In genomic region chr2:38619777-38620176, GRCm38 (mm10) we compare ENCODE assay signal across 21 mouse cellular contexts. TPM values are rescaled to one million over a fixed set of nuclear protein-coding genes. Genes with fewer than 3 reads are reported as not detected.
DNase-seq lines count a peak whose midpoint lies in the region; ATAC-seq and TF ChIP-seq lines count a peak whose summit lies in the region.
"Had no signal": no experiment of that assay in that cellular context is flagged by ENCODE, and none has a peak within 500 bp of the region (broad histone marks: within the 10 kb centered on the region; RNA-seq: fewer than 3 reads in every experiment).

No protein-coding gene starts in this region.

- H3K4me1 ChIP-seq in cerebellum, adult 2 months (ENCODE audit: control insufficient read depth, insufficient read depth, low read length) = peaks cover 19% of the 10 kb centered on the region; the same call in 1 of the 2 replicates
- H3K4me1 ChIP-seq in forebrain, embryonic 11.5 days (replicated peaks; ENCODE audit: control insufficient read depth, insufficient read depth, low read length) = peaks cover 14% of the 10 kb centered on the region

- TF ChIP-seq POLR2A in cerebellum, adult 2 months (IDR thresholded peaks at IDR 0.05; ENCODE audit: borderline replicate concordance, insufficient read depth, low read length) = no peak

- H3K9me3 ChIP-seq in forebrain, embryonic 11.5 days (ENCODE audit: control insufficient read depth, low read length) = no peaks in the 10 kb centered on the region
- H3K9me3 ChIP-seq: embryonic facial prominence, embryonic 15.5 days; forebrain, embryonic 10.5 days; forebrain, embryonic 15.5 days had no signal

- no peak overlapping the region for H3K27ac ChIP-seq in cerebellum, adult 2 months (ENCODE audit: insufficient read depth, low read length)
- H3K27ac ChIP-seq in forebrain, embryonic 11.5 days (ENCODE audit: low read depth, low read length) = no peak overlapping the region
- H3K27ac ChIP-seq: embryonic facial prominence, embryonic 15.5 days; forebrain, embryonic 10.5 days; forebrain, embryonic 15.5 days had no signal

- H3K27me3 ChIP-seq in cerebellum, adult 2 months (ENCODE audit: control insufficient read depth, insufficient read depth, low read length) = no peaks in the 10 kb centered on the region
- H3K27me3 ChIP-seq in forebrain, embryonic 11.5 days (ENCODE audit: control insufficient read depth, insufficient read depth, low read length) = no peaks in the 10 kb centered on the region
- H3K27me3 ChIP-seq: CH12.LX; embryonic facial prominence, embryonic 15.5 days; forebrain, embryonic 15.5 days; heart, embryonic 12.5 days had no signal

- DNase-seq in heart, adult 11 months = peak; percentile 88
- DNase-seq in heart, postnatal 36 days = no peak
- DNase-seq in cerebellum, adult 2 months = peak; percentile 74 to 89
- DNase-seq in cerebellum, postnatal 10 days = peak; percentile 38 to 55
- DNase-seq in lung, postnatal 10 days = no peak
- DNase-seq in forebrain, embryonic 11.5 days (ENCODE audit: low spot score) = no peak
- DNase-seq: adrenal gland, adult 2 months; adrenal gland, postnatal 25 days; embryo, embryonic 11 days; gastrocnemius, postnatal 10 days; kidney, adult 8-10 months had no signal

- no peak overlapping the region for H3K4me3 ChIP-seq in cerebellum, adult 2 months (replicated peaks; ENCODE audit: insufficient read depth, low read depth, low read length)
- no peak overlapping the region for H3K4me3 ChIP-seq in forebrain, embryonic 11.5 days (ENCODE audit: low read depth, low read length)
- H3K4me3 ChIP-seq: embryonic facial prominence, embryonic 15.5 days; erythroblast, embryonic 14.5 days; forebrain, embryonic 10.5 days; forebrain, embryonic 15.5 days; heart, embryonic 12.5 days had no signal

- no peaks in the 10 kb centered on the region; the same call in 1 of the 2 replicates for H3K36me3 ChIP-seq in forebrain, embryonic 11.5 days (ENCODE audit: control insufficient read depth, insufficient read depth, low read length)

- no peak overlapping the region for H3K9ac ChIP-seq in forebrain, embryonic 11.5 days (ENCODE audit: low read length)
- H3K9ac ChIP-seq: embryonic facial prominence, embryonic 15.5 days; forebrain, embryonic 15.5 days; heart, embryonic 12.5 days had no signal

- no peak for TF ChIP-seq CTCF in cerebellum, adult 2 months (IDR thresholded peaks at IDR 0.05; ENCODE audit: borderline replicate concordance, insufficient read depth, low read depth, low read length)

- 19% methylated on average over 4 of the region's 4 CpGs for WGBS in cerebellum, adult 2 months
- WGBS in forebrain, embryonic 11.5 days = 92% methylated on average over 4 of the region's 4 CpGs

- H3K4me2 ChIP-seq in forebrain, embryonic 11.5 days (ENCODE audit: low read depth, low read length, severe bottlenecking) = no peak overlapping the region
- H3K4me2 ChIP-seq: embryonic facial prominence, embryonic 15.5 days; forebrain, embryonic 15.5 days; heart, embryonic 12.5 days had no signal

- ATAC-seq in monocyte, adult 5-6 weeks (replicated peaks; ENCODE audit: insufficient number of reproducible peaks, low FRiP score, low TSS enrichment, poor library complexity, severe bottlenecking) = no peak
- no peak for ATAC-seq in forebrain, embryonic 11.5 days (replicated peaks; ENCODE audit: low FRiP score)
- ATAC-seq: forebrain, embryonic 15.5 days; hindbrain, embryonic 16.5 days; inflammation-experienced regulatory T-cells, adult 6 months; intestine, postnatal 0 days had no signal

- intact Hi-C loops in heart, postnatal 36 days (cut with DNase I) = loop anchor here (5.0 kb wide), 1 partner anchor 187 kb away; no protein-coding TSS in a partner anchor

RNA-seq across cellular contexts. Expression of gene Psmb7, which starts 24.1 kb away (rescaled TPM):
- 100 to 1,000 TPM; 262 to 263 TPM for total RNA-seq in heart, postnatal 36 days (2021)
- polyA plus RNA-seq in cerebellum, adult 2 months (2012; rRNA removed) = 294 and 310 TPM in 2 replicates
- total RNA-seq in monocyte, adult 5-6 weeks (2017) = 165 to 226 TPM (median 206 TPM) in 3 replicates
- polyA plus RNA-seq in forebrain, embryonic 11.5 days (2014; fragmentation: Nextera tagmentation; extraction: Ambion mirVana) = 333 and 341 TPM in 2 replicates

Comparison
In these comparisons a context has a peak if more than half of its experiments do, and no peak if none do; other contexts are left out.
1. DNase-seq: peak in heart, adult 11 months (single experiment), cerebellum, adult 2 months (2 of 2) and cerebellum, postnatal 10 days (2 of 2); none in heart, postnatal 36 days (0 of 2), lung, postnatal 10 days (single experiment) and forebrain, embryonic 11.5 days (single experiment).